Mouse (Mus musculus): Measurements from ENCODE around the gene Glt8d2. TPM values are rescaled to one million over a fixed set of nuclear protein-coding genes. Genes with fewer than 3 reads are reported as not detected.

Gene Glt8d2
- 1.4 and 1.8 TPM in 2 replicates for total RNA-seq (2021)
- long read RNA-seq, partial matches to known transcripts = 0 of 3 reads
- long read RNA-seq, other reads (novel, unspliced or antisense) = 0 of 3 reads

DNA sequence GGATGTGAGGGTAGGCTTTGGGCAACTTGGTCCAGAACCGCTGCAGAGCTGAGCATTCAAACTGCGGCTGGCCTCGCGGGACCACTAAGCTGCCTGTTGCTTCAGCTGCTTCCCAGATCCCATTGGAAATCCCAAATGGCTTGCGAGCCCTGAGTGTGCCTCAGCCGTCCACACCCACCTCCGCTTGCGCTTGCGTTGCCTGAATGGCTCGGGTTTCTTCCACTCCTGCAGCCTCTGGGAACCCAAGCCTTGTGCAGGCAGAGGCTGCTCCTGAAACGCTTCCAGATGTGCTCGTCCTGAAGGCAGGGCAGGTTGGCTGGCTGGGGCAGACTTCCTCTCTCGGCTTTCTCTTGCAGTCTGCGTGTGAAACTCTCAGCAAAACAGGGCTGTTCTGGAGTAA is at the start of gene Glt8d2:
TSS of gene Glt8d2 (minus strand) at position 157 of the 400 bp plus-strand sequence.
- DNase-seq = peak; percentile 37

DNA sequence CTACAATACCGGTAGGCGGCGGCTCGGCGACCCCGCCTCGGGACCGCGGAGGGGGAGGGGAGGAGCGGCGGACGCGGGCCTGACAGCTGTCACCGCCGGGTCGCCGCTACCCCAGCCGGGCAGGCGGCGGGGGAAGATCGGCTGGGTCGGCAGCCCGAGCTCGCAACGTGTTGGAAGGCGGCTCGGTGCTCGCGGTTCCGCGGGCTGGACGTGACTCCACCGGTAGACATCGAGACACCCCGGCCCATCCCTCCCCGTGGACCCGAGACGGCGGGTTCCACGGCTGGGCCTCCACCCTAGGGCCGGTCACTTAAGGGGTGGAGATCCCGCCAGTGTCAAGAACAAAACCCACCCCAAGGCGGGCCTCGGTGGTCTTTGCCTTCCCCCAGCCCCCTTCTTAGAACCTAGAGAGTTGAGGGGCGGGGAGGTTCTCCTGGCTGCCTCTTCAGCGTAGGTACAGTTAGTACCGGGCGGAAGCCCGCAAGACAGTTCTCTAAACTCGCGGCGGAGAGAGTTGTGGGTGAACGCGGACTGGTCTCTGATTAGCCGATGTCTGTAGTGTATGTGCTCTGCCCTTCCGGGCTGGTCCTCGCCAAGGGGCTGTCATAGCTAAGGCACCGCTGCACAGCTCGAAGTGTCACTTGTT is 9.0 kb upstream of the Glt8d2 start:
- peak; percentile 18 for DNase-seq

DNA sequence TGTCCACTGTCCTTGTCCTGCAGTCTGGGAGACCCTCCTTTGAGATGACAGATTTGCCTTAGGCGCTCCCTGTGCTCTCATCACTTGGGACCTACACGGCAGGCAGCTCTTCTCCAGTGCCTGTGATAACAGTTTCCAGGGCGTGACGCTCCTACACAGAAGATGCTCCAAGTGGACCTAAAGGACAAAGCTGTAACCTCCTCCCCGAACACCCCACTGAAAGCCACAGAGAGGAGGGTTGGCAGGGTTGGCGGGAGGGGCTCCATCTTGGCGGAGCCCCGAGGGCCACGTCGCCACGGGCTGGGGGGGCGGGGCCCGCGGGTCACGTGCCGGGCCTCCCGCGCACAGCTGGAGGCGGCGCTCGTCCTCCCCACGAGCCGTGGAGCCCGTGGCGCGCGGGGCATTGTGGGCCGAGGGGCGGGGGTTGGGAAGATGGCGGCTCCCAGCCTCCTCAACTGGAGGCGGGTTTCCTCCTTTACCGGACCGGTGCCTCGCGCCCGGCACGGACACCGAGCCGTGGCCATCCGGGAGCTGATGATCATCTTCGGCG is 8.3 kb upstream of the Glt8d2 start:
- DNase-seq = peak; percentile 95

DNA sequence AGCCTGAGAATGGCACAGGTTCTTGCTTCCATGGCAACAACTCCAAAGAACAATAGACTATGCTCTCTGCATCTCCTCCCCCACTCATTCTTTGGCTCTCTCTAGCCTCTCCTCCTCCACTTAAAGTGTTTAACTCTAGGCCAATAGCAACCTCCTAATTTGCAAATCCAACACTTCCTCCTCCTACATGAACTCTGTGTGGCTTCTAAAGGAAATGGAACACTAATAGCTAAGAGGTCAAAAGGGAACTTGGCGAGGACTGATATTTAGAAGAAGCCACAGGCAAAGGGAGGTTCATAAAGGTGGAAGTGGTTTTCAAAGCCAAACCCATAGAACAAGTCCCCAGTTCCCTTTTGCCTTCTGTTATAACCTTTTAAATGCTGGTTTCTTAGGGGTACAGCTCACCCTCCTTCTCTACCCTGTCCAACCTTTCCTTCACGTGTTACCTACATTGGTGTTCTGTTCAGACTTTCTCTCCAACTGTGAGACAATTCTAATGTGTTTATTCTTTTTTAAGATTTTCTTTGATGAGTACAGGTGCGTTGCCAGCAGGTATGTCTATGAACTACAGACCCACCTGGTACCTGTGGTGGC is 7.0 kb upstream of the Glt8d2 start:
- no peak for DNase-seq

DNA sequence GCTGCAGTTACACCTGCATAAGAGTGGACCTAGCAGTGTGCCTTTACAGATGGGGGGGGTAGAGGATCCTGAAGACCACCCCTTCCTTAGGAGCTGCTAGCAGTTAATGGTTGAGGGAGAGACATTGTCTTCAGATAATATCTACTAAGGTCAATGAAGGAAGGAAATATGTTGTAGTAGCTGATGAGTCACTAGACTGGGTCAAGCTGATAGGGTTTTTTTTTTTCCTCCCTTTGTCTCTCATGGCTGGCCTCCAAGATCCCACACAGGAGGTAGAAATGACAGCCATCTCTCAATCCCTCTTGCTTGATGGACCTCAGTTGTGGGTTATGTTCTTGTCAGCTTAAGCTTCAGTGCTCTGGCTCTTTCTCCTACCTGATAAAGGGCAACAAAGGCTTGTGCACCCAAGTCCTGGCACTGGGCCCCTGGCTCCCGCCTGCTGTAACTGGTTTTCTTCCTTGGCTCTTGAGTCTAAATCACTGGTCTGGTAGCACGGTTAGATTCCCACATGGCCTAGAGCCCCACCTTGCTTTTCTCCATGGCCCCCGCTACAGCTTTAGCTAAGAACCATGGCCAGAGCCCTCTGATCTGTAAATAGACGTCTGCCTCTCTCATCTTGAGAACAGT is 6.1 kb upstream of the Glt8d2 start:
- peak; percentile 18 for DNase-seq

DNA sequence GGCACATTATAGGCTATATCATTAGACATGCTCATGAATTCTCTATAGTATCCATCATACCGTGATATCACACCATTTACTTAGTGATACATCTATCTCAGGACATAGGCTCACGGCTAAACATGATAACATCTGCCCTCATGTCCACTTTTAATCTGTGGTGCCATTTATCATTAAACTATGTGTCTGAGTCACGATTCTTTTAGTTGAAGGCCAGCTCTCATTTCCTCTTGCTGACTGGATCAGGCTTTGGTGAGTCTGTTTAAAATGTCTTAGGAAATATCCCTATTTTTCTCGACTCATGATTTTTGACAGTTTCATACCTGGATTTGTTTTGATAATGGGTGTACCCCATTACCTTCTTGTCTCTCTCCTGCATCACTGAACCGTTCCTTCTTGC is 5.5 kb upstream of the Glt8d2 start, which contains the start of gene Hcfc2:
TSS of gene Hcfc2 (plus strand) at position 205 of the 400 bp plus-strand sequence.
- DNase-seq = no peak

DNA sequence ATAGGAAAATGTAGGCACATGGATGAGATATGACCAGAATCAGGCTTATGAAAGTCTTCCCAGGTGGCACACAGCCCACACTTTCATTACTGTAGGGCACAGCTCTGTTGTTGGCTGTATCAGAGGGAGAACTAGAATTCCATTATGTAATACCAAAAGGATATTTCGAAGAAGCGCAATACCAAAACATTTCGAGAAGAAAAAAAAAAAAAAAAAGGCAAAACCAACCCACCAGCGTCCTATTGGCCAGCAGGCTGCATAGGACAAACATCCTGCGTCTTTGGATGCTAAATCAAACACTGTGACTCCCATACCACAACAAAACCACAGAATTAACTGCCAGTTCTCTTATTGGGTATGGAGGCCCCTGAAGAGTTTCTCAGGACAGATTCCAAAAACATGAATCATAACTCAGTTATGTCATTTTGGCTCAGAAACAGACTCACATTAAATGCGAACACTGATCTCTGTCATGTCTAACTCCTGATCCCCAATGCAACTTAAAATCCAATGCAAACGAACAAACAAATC is 704 bp downstream of the Glt8d2 start:
- DNase-seq = no peak

DNA sequence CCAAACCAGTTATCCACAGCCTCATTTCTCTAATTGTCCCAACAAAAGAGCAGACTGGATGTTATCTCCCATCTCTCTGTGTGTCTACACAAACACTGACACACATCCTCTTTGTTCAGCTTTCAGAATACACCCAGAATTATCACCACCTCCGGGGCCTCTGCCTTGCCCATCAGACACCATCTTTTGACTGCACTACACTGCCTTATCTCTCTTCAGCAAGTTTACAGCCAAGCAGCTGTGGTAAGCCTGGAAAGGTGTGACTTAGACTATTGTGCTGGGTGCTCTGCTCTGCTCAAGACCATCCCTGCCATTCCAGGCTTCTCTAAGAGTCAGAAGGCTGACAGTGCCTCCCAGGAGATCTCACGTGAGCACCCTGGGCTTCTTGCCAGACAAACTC is 5.0 kb downstream of the Glt8d2 start:
- DNase-seq = no peak

DNA sequence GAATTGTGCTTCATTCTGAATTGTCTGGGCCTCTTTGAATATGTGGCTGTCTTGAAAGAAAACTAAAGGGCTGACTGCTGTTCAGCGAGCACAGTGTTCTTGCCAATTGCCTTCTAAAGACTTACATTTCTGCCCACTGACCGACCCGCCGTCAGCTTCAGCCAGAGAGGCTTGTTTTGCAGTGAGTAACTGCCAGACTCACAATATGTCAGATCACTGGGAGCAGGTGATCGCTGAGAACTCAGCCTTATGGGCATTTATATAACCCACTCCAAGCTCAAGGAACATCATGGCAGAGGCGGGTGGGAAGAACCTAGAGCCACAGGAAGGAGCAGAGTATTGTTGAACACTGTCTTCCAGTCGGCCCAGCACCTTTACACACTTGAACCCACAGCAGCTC is 8.8 kb downstream of the Glt8d2 start:
- no peak for DNase-seq

DNA sequence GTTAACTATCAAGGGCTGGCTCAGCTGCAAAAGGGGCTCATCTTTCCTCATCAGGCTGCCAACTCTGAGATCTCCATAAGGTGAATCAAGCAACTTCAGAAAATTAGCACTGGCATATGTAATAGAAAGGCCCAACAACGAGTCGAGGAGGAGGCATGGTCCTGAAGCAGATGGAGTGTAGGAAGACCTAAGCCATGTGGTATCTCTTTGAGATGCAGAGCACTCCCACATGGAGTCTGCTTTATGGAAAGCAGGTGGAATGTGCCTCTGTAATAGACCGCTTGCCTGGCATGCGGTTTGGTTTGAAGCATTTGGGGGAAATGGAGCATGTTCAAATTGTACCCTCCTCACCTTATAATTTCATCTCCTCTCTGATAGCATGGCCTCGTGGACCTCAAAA is 9.7 kb downstream of the Glt8d2 start:
- no peak for DNase-seq

DNA sequence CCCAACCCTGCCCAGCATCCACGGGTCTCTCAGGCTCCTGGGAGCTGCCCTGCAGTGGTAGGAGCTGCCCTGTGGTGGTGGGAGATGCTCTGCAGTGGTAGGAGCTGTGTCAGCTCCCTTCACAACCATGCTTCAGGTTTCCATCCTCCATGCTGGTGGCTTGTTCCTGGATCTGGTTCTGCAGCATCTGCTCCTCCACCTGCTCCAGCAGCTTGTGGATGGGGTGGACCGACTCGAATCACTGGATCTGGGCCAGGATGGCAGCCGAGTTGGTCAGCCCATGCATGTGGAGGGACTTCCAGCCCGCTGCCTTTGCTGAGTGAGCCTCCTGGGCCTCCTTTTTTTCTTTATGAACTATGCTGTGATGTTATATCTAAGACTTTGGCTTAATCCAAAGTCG is 13.5 kb downstream of the Glt8d2 start:
- DNase-seq = peak; percentile 18

DNA sequence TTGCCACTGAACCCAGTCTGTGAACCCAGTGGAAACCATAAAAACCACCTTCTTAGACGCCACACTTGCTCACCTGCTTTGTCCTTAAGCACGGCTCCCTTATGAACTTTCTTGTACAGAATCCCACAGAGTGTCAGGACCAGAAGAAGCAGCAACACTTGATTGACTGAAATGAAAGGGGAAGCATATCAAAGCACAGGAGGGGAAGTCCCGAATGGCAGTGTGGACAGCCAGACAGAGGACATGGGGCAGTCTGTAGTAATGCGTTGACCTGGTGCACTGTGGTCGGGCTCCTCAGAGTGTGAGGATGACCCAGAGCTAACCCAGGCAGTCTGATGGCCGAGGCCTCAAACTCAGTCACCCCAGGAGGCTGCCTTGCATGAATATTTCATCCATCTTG is 20.2 kb downstream of the Glt8d2 start:
- no peak for DNase-seq

DNA sequence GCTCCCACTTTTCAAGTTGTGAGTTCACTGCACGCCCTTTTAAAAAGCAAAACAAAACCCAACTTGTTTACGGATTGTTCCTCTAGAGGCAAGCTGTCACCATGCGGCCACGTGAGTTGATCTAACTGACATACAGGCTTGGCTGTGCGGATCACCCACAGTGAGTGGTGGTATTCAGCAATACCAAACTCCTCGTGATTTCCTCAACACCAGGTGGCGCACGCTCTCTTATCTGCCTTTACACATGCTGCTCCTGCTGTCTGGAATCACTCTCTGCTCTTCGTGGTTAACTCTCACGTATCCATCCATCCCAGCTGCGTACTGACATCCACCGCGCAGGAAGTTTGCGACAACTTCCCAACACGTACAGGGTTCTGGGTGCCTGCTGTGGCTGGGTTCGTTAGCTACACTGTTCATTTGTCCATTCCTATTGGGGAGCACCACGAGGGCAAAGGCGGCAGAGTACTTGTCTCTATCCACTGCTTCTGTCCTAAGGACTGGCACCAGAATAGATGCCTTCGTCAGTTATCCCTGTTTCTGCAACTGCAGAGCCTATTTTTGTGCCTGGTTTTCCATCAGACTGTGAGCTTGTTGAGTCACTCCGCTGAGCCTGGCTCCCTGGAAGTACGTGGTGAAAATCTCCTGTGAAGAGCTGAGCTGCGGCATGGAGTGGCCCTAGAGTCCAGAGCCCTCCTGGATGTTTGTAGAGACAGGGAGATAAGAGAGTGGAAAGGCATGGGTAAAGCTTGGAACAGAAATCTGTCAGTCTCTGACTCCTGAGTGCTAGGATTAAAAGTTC is 23.8 kb downstream of the Glt8d2 start:
- peak; percentile 84 for DNase-seq

DNA sequence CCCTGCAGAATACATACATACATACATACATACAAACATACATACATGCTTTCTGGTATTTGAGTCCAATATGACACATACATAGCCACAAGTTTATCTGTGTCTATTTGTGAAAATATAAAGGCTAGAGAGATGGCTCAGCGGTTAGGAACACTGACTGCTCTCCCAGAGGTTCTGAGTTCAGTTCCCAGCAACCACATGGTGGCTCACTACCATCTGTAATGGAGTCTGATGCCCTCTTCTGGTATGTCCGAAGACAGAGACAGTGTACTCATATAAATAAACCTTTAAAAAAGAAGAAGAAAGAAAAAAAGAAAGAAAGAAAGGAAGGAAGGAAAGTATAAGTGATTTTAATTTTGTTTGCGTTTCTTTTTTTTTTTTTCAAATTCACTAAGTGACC is 24.5 kb downstream of the Glt8d2 start:
- DNase-seq = no peak

DNA sequence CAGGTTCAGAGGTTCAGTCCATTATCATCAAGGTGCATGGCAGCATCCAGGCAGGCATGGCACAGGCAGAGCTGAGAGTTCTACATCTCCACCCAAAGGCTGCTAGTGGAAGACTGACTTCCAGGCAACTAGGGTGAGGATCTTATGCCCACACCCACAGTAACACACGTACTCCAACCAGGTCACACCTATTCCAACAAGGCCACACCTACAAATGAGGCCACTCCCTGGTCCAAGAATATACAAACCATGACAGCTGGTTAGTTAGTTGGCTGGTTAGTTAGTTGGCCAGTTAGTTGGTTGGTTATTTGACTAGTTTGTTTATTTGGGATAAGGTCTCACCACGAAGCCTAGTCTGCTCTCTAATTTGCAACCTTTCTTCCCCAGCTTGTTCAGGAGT is 27.2 kb downstream of the Glt8d2 start:
- no peak for DNase-seq

DNA sequence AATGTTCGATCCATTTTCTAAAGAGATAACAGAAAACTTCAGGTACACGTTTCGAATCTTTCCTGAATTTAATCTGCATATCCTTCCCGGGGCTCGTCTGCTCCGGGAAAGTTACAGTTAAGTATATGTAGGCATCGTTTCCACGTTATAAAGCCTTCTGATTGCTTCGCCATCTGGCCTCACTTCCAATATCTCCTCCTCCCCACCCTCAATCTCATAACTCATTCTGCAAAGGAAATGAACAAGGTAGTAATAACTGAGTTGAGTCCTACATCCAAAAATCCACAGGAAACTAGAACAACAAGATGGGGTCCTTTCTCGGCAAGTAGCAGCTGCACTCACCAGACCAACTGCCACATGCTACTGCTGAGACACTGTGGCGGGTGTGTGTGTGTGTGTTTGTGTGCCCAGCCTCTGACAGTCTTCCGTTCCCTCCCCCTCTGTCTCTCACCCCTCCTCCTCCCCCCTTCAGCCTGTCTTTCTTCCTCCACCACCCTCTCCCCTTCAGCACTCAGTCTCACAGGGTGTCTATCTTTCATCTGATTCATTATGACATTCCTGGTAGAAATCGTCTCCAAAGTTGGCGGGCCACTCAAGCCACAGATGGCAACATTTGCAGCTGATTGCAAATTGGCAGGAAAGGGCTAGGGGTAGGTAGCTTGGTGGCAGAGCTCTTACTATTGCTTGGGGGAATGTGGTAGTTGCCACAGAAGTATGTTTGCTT is 28.0 kb downstream of the Glt8d2 start:
- no peak for DNase-seq

DNA sequence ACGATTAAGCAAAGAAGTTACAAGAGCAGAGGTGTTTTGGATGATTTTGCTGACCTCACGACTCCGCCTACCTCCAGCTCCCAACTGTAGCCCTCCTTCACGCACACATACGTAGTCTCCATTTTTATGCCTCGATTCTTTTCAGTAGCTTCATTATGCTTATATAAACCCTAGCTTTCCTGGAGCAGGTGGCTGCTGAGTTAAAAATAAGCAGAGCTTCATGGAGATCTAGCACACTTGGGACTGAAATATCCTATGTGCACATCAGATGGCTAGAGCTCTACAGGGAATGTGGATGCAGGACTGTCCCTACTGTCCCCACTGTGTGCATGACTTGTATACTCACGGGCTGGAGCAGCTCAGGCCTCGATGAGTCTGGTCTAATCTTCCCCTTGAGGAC is 28.6 kb downstream of the Glt8d2 start:
- DNase-seq = no peak

DNA sequence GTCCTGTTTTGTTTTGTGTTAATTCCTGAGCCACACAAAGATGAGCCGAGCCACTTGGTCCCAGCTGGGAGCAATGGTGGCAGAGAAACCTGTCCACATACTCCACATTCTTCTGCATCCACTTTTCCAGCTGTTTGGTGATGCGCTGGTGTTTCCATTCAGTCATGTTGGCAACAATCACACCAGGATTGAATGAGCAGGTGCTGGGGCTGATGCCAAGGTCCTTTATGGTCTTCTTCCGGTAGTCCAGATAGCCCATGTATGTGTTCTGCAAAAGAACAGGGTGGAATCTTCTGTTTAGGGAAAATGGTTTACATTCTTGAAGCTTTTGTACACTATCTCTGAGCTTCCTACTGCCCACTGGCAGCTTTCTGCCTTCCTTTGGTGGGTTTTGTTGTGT is 35.9 kb downstream of the Glt8d2 start:
- no peak for DNase-seq

DNA sequence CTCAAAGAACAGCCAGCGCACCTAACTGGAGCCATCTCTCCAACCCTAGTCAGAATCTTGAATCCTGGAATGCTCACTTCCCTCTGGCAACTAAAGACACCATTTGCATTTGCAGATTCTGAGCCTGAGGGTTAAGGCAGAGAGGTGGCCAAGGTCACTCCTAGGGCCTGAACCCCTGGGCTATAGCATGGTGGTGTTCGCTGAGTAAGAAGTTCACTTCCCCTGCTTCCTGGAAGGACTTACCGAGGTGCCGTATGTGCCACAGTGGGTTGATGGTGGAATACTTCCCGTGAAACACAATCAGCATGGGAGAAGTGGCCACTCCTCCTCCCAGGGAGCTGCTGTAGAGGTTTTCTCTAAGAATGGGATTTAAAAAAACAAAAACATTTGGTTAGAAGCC is 37.8 kb downstream of the Glt8d2 start:
- no peak for DNase-seq

DNA sequence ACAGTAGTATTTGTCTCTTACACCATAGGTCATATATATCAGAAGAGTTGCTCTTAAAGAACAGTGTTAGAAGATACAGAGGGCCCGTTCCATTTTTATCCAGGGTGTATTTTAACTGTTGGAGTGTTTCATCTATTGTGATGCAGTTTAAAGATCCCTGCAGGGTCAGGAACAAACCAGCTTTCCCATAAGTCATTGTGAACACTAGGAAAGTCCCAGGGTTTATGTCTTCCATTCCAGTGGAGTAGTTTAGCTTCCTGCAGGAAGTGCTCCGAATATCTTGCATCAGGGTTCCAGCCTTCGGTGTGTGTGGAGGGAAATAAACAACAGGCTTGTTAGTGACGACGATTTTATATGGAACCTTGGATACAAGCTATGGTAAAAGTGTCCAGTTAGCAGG is 39.2 kb downstream of the Glt8d2 start:
- DNase-seq = no peak

DNA sequence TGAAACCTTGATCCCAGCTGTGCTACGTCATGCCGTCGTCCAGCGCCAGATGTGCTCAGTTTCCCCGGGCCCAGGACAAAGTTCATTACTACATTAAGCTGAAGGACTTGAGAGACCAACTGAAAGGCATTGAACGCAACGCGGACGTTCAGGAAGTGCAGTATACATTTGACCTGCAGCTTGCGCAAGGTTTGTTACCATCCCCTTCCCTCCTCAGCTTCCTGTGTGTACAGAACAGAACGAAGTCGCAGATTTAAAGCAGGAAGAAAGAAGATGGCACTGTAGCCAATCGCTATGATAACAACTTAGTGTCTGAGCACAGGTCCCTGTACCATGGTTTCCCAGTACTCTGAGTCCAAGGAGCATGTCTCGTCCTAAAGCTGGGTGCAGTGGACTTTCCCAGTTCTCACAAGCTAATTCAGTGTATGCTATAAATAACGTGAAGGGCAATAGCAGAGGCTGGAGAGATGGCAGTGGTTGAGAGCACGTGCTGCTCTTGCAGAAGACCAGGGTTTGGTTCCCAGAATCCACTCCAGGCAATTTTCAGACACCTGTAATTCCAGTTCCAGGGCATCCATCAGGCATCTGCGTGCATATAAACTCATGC is 43.1 kb downstream of the Glt8d2 start:
- DNase-seq = no peak

All from adrenal gland, postnatal 25 days (tissue).